Mouse (Mus musculus) kidney, postnatal 14 days (tissue): ENCODE measurements at regions not wholly inside any gene's neighbourhood (a gene's known extent, or its start where the extent isn't known, plus 50 kb on each side); places are given as distances from the start of the nearest gene placed in this dataset.

Experiments
- DNase-seq: peaks from one replicate; pipeline ENCODE4 v3.0.0; 2022; ENCODE audit warnings: mixed read lengths

- no peak for DNase-seq
Measured at GRCm38 (mm10) chr8:17594607-17595006, 1383.4 kb downstream of the Defb40 start.

GRCm38 (mm10) chr8:17590135-17590534 is 1387.9 kb downstream of the Defb40 start:
- DNase-seq: no peak

GRCm38 (mm10) chr8:17588189-17588588 is 1389.9 kb downstream of the Defb40 start:
- DNase-seq: no peak

- DNase-seq: no peak
Measured at GRCm38 (mm10) chr8:17587261-17587861, 1390.7 kb downstream of the Defb40 start.
